Mouse (Mus musculus) myocyte (in vitro differentiated cells): Measurements from ENCODE around the gene 2610507B11Rik. TPM values are rescaled to one million over a fixed set of nuclear protein-coding genes. Genes with fewer than 3 reads are reported as not detected.
A peak's percentile ranks its signal among the peaks of the same experiment; 100 is the strongest.

Experiments used
- H3K27me3 ChIP-seq: one replicate; pipeline ENCODE4 v1.6.1; 2011; ENCODE audit not compliant: control insufficient read depth, insufficient read depth, insufficient read length
- H3K36me3 ChIP-seq: one replicate; pipeline ENCODE4 v1.6.1; 2011; ENCODE audit not compliant: control insufficient read depth, insufficient read depth
- H3K4me2 ChIP-seq: one replicate; pipeline ENCODE4 v1.6.1; 2011; ENCODE audit warnings: low read depth, control low read depth
- H3K4me3 ChIP-seq: one replicate; pipeline ENCODE4 v1.5.1; 2011; ENCODE audit warnings: mild to moderate bottlenecking, control low read depth, moderate library complexity
- H3K79me2 ChIP-seq: one replicate; pipeline ENCODE4 v1.6.1; 2011; ENCODE audit not compliant: control insufficient read depth, insufficient read depth
- H3ac ChIP-seq: one replicate; pipeline ENCODE4 v1.6.1; 2011; ENCODE audit not compliant: control insufficient read depth, insufficient read length
- CEBPB ChIP-seq: IDR thresholded peaks from 2 replicates; pipeline ENCODE4 v1.6.1; 2011; ENCODE audit warnings: mild to moderate bottlenecking, moderate library complexity; ENCODE audit not compliant: poor library complexity, insufficient read depth, severe bottlenecking
- E2F4 ChIP-seq: IDR thresholded peaks from one replicate; pipeline ENCODE4 v1.6.1; 2011; ENCODE audit warnings: mild to moderate bottlenecking, control low read depth, moderate library complexity; ENCODE audit not compliant: insufficient read depth
- MAX ChIP-seq: IDR thresholded peaks from one replicate; pipeline ENCODE4 v1.6.1; 2011; ENCODE audit warnings: low read depth, mild to moderate bottlenecking, control low read depth
- MYOD1 ChIP-seq, 3 experiments: IDR thresholded peaks; one replicate each; pipeline ENCODE4 v1.6.1; 2011; ENCODE audit warnings: control low read depth in 2 of 3, low read depth in 2 of 3, mild to moderate bottlenecking in 2 of 3, moderate library complexity in 1 of 3; ENCODE audit not compliant: insufficient read length in 2 of 3, control insufficient read depth in 1 of 3
- MYOG ChIP-seq, 3 experiments: IDR thresholded peaks; one replicate each; pipeline ENCODE4 v1.6.1; 2011; ENCODE audit warnings: control low read depth in 2 of 3, low read depth in 2 of 3, mild to moderate bottlenecking in 2 of 3; ENCODE audit not compliant: insufficient read length in 2 of 3, control insufficient read depth in 1 of 3, insufficient read depth in 1 of 3
- POLR2A ChIP-seq: IDR thresholded peaks from one replicate; pipeline ENCODE4 v1.6.1; 2011; ENCODE audit warnings: low read depth, mild to moderate bottlenecking, control low read depth, moderate library complexity; ENCODE audit not compliant: insufficient read length
- POLR2AphosphoS2 ChIP-seq: IDR thresholded peaks from one replicate; pipeline ENCODE4 v1.6.1; 2011; ENCODE audit warnings: low read depth, control low read depth; ENCODE audit not compliant: insufficient read length
- REST ChIP-seq: IDR thresholded peaks from one replicate; pipeline ENCODE4 v1.6.1; 2011; ENCODE audit warnings: mild to moderate bottlenecking, control low read depth, moderate library complexity; ENCODE audit not compliant: insufficient read depth, insufficient read length
- SRF ChIP-seq: IDR thresholded peaks from one replicate; pipeline ENCODE4 v1.6.1; 2011; ENCODE audit warnings: low read depth; ENCODE audit not compliant: control insufficient read depth, insufficient read length
- TCF12 ChIP-seq: IDR thresholded peaks from one replicate; pipeline ENCODE4 v1.6.1; 2011; ENCODE audit warnings: mild to moderate bottlenecking, control low read depth; ENCODE audit not compliant: poor library complexity, insufficient read depth, severe bottlenecking
- TCF3 ChIP-seq: IDR thresholded peaks from one replicate; pipeline ENCODE4 v1.6.1; 2011; ENCODE audit warnings: low read depth, control low read depth; ENCODE audit not compliant: insufficient read length
- USF1 ChIP-seq: IDR thresholded peaks from one replicate; pipeline ENCODE4 v1.6.1; 2011; ENCODE audit warnings: low read depth, mild to moderate bottlenecking, control low read depth, moderate library complexity
- polyA plus RNA-seq: library from polyadenylated mRNA; unstranded; fragments of >200 nt; fragmentation: generic; extraction: Trizol; gene quantifications from one replicate; pipeline ENCODE4 v1.2.1, GENCODE M21; 2012; ENCODE audit warnings: missing spikeins

Gene 2610507B11Rik
- polyA plus RNA-seq: 65.8 TPM

DNA sequence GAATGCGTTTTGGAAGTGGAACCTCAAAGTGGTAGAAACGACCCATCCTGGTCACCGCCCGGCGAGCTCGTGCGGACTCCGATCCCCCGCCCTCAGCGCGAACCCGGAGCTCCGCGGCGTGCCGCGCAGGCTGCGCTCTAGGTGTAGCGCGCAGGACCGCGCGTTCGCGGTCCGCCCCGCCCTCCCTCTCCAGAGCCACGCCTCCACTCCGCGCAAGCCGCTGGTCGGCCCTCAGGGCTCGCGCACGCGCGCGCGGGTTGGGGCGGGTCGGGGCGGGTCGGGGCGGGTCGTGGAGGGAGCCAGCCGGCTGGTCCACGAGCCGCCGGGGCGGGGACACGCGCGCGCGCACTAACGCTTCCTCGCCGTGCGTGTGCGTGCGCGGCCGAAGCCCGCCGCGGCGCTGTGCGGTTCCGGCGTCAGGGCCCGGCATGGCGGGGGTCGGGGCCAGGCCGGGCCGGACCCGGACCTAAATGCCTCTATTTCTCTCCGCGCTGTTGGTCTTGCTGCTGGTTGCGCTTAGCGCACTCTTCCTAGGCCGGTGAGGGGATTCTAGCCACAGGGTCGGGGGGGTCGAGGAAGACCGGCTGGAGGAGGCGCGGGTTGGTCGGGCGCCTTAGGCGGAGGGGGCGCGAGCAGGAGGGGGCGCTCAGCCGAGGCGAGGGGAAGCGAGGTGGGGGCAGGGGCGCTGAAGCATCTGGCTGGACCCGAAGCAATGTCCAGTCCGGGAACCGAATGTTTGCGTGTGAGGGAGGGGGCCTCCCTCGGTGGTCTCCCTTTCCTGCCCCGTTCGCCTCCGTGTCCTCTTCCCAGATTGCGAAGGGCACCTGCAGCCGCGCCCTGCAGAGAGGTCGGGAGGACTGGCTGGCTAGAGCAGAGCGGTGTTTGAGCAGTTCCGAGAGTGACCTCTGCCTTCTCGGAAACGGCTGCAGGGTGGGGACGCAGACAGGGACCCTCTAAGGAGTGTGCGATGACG is at the start of gene 2610507B11Rik:
Gene 2610507B11Rik, plus strand, starts transcription at position 373 of the 973 bp plus-strand sequence.
- peak within 1 kb of the TSS; percentile 79 for H3K4me2 ChIP-seq
- H3K4me3 ChIP-seq: peak within 1 kb of the TSS; percentile 91
- peak; percentile 71 for TF ChIP-seq POLR2AphosphoS2
- TF ChIP-seq SRF: no peak
- no peak for TF ChIP-seq MAX
- TF ChIP-seq TCF3: no peak
- peak; percentile 82 for TF ChIP-seq POLR2A
- peak in 1 of 3 experiments; percentile 7 for TF ChIP-seq MYOD1 (IDR thresholded peaks at IDR 0.05; ENCODE audit: control insufficient read depth in 1 of 3, insufficient read length in 2 of 3, low read depth in 2 of 3)
- TF ChIP-seq REST: no peak
- no peak for TF ChIP-seq USF1
- TF ChIP-seq CEBPB: no peak
- peak in 1 of 3 experiments; percentile 16 for TF ChIP-seq MYOG (IDR thresholded peaks at IDR 0.05; ENCODE audit: control insufficient read depth in 1 of 3, insufficient read depth in 1 of 3, insufficient read length in 2 of 3, low read depth in 2 of 3)
- no peak for TF ChIP-seq TCF12
- no peak for TF ChIP-seq E2F4

GRCm38 (mm10) chr11:78213086-78213817 is 48.3 kb upstream of the 2610507B11Rik start:
- TF ChIP-seq TCF3: no peak
- TF ChIP-seq REST: no peak
- no peak for TF ChIP-seq MAX
- no peak for TF ChIP-seq E2F4
- no peak for TF ChIP-seq POLR2AphosphoS2
- TF ChIP-seq TCF12: no peak
- TF ChIP-seq SRF: no peak
- TF ChIP-seq MYOD1 (IDR thresholded peaks at IDR 0.05; ENCODE audit: control insufficient read depth in 1 of 3, insufficient read length in 2 of 3, low read depth in 2 of 3): no peak
- no peak for TF ChIP-seq USF1
- no peak for TF ChIP-seq MYOG (IDR thresholded peaks at IDR 0.05; ENCODE audit: control insufficient read depth in 1 of 3, insufficient read depth in 1 of 3, insufficient read length in 2 of 3, low read depth in 2 of 3)
- TF ChIP-seq POLR2A: no peak
- TF ChIP-seq CEBPB: no peak
- Histone ChIP-seq H3K79me2 (no peaks in the 10 kb centered on the region), H3ac (no peak overlapping the region), H3K4me3 (no peak overlapping the region), H3K27me3 (no peaks in the 10 kb centered on the region), H3K4me2 (no peak overlapping the region), H3K36me3 (peaks cover 82% of the 10 kb centered on the region)

More for the DNA sequence above, at the start of gene 2610507B11Rik:
- H3K27me3 ChIP-seq: no peaks in the 10 kb centered on the region
- peaks cover 15% of the 10 kb centered on the region for H3K79me2 ChIP-seq
- H3ac ChIP-seq: peak within 1 kb of the TSS; percentile 30
- peaks cover 26% of the 10 kb centered on the region for H3K36me3 ChIP-seq

DNA sequence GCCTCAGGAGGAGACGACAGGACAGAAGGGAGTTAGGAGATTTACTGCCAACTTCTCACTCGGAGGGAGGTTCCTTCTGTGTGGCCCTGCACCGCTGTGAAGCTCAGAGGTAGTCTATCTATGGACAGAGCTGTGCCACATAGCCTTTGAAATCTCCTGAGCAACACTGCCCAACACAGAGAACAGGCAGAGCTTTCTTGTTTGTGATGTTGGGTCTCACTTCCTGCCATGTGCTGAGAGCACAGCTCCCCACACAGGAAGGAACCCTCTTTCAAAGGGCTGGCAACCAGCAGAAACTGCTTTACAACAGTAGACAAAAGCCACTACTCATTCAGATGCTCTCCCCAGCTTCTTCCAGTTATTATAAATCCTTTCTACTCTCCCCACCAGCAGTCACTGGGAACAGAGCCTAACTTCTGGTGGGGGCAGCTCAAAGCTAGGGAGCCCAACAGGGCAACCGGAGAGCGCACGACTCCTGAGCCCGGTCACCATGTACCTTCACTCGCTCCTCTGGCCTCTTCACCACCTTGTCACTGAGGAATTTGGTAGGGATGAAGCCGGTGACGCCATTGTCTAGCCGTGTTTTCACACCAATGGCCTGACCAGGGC is 45.7 kb upstream of the 2610507B11Rik start:
- Histone ChIP-seq H3K4me2 (no peak overlapping the region), H3K27me3 (no peaks in the 10 kb centered on the region), H3K36me3 (peaks cover 94% of the 10 kb centered on the region), H3K79me2 (no peaks in the 10 kb centered on the region), H3ac (no peak overlapping the region), H3K4me3 (no peak overlapping the region)
- no peak for TF ChIP-seq MYOD1 (IDR thresholded peaks at IDR 0.05; ENCODE audit: control insufficient read depth in 1 of 3, insufficient read length in 2 of 3, low read depth in 2 of 3)
- TF ChIP-seq TCF12: no peak
- TF ChIP-seq POLR2AphosphoS2: no peak
- TF ChIP-seq REST: no peak
- no peak for TF ChIP-seq SRF
- no peak for TF ChIP-seq MAX
- no peak for TF ChIP-seq USF1

DNA sequence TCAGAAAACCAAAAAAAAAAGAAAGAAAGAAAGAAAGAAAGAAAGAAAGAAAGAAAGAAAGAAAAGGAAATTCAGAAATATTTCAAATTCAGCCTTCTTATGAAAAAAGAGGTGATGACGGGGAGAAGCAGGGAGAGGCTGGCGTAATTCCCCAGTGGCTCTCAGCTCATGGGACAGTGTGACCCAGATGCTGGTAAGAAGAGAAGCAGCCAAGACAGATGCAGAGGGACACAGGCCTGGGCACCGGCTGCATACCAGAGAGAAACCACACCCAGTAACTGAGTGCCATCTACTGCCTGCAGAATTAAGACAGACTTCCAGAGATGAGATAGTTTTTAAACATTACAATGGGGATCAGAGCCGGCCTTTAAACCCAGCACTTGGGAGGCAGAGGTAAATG is 38.0 kb upstream of the 2610507B11Rik start:
- no peaks in the 10 kb centered on the region for H3K79me2 ChIP-seq
- H3K4me3 ChIP-seq: no peak overlapping the region
- H3K36me3 ChIP-seq: peaks cover 93% of the 10 kb centered on the region
- no peaks in the 10 kb centered on the region for H3K27me3 ChIP-seq
- H3ac ChIP-seq: no peak overlapping the region
- H3K4me2 ChIP-seq: no peak overlapping the region
- TF ChIP-seq MYOD1 (IDR thresholded peaks at IDR 0.05; ENCODE audit: control insufficient read depth in 1 of 3, insufficient read length in 2 of 3, low read depth in 2 of 3) (no peak), E2F4 (no peak), MAX (no peak), TCF3 (no peak)
